Mouse (Mus musculus) ovary, adult 2 months (tissue): ENCODE data around the gene Gata3. TPM values are rescaled to one million over a fixed set of nuclear protein-coding genes. Genes with fewer than 3 reads are reported as not detected.

Experiments used
- polyA plus RNA-seq: library from polyadenylated mRNA; depleted of rRNA; stranded (reverse); fragments of >200 nt; gene quantifications from 2 replicates; pipeline ENCODE4 v1.2.3, GENCODE M21; 2012; rRNA removed

Gata3 gene
- 1.2 and 1.8 TPM in 2 replicates for polyA plus RNA-seq

DNA sequence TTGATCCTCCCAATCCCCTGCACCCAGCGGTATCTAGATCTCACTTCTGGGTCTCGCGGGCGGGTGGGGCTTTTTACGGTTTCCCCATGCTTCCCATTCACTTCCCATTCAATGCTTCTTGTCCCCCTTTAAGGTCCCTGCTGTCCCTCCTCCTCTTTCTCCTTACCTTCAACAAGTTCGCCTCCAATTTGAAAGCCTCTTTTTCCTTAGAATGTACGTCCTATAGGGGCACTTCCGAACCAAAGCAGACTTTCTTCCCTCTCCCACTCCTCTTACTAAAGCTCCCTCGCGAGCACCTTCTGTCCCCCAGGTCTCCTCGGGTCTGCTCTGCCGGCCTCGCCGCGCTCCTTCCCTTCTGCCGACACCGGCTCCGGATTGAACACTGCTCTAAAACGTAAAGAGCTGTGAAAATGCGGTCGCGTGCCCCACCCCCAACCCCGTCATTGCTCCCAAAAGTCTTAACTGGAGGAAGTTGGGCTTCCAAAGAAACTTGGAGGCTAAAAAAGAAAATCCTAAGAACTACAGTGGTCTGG, at the start of gene Gata3:
Gene Gata3 (minus strand): TSS at position 384 of the 533 bp plus-strand sequence.

DNA sequence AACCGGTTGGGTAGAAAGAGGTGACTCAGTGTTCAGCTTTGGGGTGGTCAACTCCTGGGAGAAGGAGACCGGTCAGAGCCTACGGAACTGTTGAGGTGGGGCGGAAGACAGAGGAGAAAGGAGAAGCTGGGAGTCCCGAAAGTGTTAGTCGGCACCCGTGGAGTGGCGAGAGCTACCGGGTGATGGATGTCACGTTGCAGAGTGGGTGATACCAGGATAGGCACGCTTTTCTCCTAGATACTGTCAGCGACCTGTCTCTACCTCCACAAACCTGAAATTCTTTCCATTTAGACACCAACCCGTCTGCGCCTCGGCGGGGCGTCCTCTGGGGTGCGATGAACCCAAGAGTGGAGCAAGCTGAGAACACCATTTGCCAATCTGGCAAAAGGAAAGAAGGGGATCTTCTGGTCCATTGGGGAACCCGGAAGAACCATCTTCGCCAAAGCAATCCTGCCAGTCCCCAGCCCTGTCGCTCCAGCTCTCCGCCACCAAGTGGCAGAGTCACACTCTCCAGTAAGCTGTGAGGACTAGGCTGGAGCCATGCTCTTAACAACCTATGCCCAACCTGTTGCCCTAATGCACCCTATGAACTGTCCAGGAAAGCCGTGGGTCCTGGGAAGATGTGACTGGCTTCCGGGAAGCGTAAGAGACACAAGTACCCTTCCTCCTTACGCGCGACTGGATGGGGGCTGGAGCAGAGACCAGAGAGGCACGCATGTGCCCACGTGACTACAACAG, 752 bp downstream of the Gata3 start, which contains the start of gene 9230102O04Rik:
Gene 9230102O04Rik (minus strand): TSS at position 628 of the 738 bp plus-strand sequence.

DNA sequence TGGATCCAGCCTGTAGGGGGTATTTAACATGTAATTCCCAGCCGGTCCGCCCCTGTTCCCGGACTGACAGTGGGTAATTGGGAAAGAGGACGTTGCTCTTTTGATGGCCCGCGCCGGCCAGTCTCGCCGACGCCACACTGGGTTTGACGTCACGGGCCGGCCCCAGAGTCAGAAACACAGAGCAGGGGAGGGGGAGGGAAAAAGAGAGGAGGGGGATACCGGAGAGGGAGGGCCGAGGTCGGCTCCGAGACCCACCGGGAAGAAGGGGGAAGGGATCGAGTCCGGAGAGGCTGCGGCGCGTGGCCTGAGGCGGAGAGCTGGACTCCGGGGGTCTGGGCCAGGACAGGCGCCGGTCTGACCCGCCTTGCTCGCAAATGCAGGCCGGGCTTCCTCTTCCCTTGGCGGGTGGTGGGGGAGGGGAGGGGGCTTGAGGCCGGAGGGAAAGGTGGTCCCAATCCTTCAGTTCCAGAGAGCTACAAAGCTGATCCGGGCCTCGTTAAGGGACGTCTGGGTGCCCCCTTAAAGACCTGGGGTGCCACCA, 8.7 kb downstream of the Gata3 start, which contains the start of gene 4930412O13Rik:
Gene 4930412O13Rik (plus strand): TSS at position 202 of the 541 bp plus-strand sequence.

Other genes starting within 250 kb of the Gata3 start
- not detected in 2 replicates for gene 4930412O13Rik, start 8.8 kb downstream of the Gata3 start, polyA plus RNA-seq
- not detected in 2 replicates for gene 9230102O04Rik, start 494 bp downstream of the Gata3 start, polyA plus RNA-seq
- gene Taf3, start 158.6 kb upstream of the Gata3 start, polyA plus RNA-seq = 7.1 and 9.9 TPM in 2 replicates
- 270 and 315 TPM in 2 replicates for gene Atp5c1, start 190.5 kb upstream of the Gata3 start, polyA plus RNA-seq
- 2.6 and 2.7 TPM in 2 replicates for gene Kin, start 190.6 kb upstream of the Gata3 start, polyA plus RNA-seq
- 5.0 and 7.0 TPM in 2 replicates for gene Itih2, start 241.4 kb upstream of the Gata3 start, polyA plus RNA-seq